Mouse (Mus musculus): Measurements from ENCODE around the gene Lrrc27. TPM values are rescaled to one million over a fixed set of nuclear protein-coding genes. Genes with fewer than 3 reads are reported as not detected.
A peak's percentile ranks its signal among the peaks of the same experiment; 100 is the strongest.

The Lrrc27 gene
- total RNA-seq (2021), result 10 to 100 TPM in 1 of 2 experiments, 1 to 10 TPM in 1; 9.3 to 10.0 TPM

DNA sequence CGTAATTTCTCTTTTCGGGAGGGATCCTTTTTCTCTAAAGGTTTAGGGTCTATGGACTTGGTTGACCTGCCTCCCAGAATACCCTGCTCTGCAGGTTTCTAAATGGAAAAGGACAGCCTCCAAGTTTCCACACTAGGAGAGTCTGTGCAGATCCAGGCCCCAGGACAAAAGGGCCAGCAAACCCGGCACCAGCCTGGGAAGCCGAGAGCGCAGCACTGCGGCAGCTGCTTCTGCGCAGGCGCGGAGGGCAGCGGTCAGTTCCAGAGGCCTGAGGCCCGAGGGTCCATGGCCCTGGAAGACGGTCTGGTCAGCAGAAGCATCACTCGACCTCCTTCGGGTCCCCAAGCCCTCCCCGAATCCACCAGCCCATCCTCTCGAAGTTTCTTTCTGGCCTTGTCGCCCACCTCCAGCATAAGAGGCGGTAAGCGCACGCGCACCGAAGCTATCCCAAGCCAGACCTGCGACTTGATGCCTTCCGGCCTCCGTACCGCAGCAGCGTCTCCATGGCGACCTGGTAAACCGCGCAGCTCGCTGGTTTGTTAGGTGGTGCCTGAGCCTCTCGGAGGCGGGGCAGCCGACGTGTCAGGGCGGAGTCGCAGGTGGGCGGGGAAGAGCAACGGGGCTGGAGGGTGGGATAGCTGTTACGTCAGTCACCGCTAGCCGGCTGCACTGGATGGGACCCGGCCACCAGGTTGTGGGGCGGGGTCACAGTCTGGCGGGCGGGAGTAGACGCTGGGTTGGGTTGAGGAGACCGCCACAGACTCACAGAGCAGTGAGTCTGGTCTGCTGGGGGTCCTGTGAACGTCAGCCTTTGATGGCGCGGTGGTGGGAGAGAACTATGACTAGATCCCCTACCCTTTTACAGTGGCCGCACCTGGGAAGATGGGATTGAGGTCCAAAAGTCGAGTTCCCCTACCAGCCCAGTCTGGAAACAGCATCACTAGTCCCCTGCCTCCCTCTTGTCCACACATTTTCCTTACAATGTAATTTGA, at the start of gene Lrrc27, which contains the start of gene Stk32c:
TSS of gene Lrrc27 (plus strand) at position 235 of the 992 bp plus-strand sequence.
TSS of gene Stk32c (minus strand) at position 554 of the 992 bp plus-strand sequence.
- peak; percentile 99 for DNase-seq
- intact Hi-C loops (cut with DNase I), result no loop called here

DNA sequence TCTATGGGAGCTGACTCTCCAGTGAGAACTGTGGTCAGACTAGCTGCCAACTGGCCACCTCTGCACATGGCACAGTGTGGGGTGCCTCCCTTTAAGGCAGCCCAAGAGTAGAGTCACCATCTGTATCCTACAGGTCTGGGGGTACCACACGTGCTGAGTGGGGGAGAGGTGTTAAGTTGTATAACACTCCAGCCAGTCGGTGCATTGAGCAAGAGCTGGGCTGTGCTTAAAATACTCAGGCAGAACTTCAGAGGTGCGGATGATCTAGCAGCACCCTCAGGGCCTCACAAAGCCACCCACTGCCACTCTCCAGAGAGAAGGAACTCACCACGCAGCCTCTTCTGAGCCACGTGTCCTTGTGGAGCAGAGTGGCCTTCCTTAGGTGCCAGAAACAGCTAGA, 48.4 kb upstream of the Lrrc27 start:
- intact Hi-C loops (cut with DNase I), result no loop called here
- DNase-seq, result no peak

DNA sequence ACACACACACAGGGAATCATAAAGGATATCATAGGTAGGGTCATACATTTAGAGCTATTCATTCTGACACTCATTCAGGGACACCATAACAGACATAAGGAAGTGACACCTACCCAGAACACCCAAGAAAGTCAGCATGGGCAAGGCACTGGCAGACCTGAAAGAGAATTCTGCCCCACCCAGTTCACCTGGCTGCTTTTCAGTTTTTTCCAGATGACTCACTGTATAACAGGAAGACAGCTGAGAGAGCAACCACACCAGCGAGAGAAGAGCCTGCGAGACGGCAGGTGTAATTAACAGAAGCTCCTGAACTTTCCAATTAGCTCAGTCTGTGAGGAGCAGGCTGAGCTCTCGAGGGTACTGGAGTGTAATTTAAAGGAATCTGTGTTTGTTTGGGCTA, 43.6 kb upstream of the Lrrc27 start:
- no peak for DNase-seq
- intact Hi-C loops (cut with DNase I), result no loop called here

DNA sequence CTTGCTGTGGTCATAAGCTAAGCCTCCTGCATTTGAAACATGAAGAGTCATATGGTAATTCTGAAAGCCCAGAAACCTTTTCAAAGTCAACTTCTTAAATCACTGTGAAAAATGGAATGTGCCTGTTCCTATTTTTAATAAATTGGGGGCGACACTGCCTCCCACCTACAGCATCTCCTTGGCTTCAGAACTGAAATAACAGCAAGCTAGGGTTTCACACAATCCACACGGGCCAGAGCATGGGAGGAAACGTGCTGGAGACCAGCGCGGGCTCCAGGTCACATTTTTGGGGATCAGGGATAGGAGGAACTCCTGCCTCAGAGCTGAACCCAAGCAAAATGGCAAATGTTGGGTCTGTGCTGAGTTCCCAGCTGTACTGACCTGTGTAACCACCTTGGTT, 33.5 kb upstream of the Lrrc27 start:
- intact Hi-C loops (cut with DNase I), result no loop called here
- no peak for DNase-seq

DNA sequence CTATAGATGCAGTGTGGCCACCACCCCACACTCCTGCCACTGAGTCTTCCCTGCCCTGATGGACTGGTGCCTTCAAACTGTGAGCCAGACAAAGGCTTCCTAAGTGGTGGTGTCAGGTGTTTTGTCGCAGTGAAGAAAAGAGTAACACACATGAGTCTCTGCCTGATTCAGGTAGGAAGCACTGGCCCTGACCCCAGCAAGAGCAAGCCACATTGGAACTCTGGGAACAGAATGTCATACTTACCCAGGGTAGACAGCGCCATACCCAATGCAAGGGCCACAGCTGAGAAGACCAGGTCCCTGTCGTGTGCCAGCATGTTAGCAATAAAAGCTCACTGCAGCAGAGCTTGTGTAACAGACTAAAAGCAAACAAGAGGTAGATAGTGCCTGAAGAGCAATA, 32.7 kb upstream of the Lrrc27 start:
- no peak for DNase-seq
- intact Hi-C loops (cut with DNase I), result no loop called here

GRCm38 (mm10) chr7:139184396-139184795, 28.4 kb upstream of the Lrrc27 start:
- intact Hi-C loops (cut with DNase I), result no loop called here
- DNase-seq, result no peak

- intact Hi-C loops (cut with DNase I), result loop anchor here (5.0 kb wide), 1 partner anchor 38 kb away; no protein-coding TSS in a partner anchor
Measured at GRCm38 (mm10) chr7:139184846-139185245, 27.9 kb upstream of the Lrrc27 start.

GRCm38 (mm10) chr7:139185971-139186370, 26.8 kb upstream of the Lrrc27 start:
- no peak for DNase-seq
- intact Hi-C loops (cut with DNase I), result loop anchor here (5.0 kb wide), 1 partner anchor 39 kb away; no protein-coding TSS in a partner anchor

More at GRCm38 (mm10) chr7:139184846-139185245, 27.9 kb upstream of the Lrrc27 start:
- DNase-seq, result no peak

DNA sequence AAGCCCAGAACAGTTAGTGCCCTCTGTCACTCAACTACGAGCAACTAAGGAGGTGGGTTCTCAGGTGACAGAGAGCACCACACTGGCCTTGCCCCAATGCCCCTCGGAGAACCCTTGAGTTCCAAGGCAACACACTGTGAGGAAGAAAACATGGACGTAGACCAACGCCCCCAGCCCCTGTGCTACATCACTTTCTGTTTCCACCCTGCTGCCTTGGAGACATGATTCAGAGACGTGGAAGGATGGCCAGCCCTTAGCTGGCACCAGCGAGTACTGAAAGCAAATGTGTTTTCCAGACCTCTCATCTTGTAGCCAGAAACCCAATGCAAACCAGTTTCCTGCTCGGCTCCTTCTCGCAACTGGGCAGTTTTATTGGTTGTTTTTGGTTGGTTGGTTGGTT, 26.4 kb upstream of the Lrrc27 start:
- DNase-seq, result no peak
- intact Hi-C loops (cut with DNase I), result loop anchor here (5.0 kb wide), 1 partner anchor 39 kb away; no protein-coding TSS in a partner anchor

DNA sequence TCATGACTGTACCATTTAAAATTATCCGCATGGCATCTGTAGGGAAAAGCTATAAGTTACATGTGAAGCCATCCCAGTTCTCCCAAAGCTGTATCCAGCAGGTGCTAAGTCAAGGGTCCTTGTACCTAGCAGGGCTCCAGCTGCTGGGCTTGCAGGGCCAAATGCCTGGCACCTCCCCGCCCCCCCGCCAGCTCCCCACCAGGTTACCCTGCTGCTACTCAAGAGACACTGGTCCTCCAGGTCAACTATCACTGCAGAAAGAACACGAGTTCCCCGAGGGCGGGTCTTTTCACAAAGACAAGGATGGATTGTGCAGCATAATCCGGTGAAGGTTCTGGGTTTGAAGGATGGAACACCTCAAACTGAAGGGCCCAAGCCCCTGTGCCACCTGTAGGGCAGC, 25.5 kb upstream of the Lrrc27 start:
- DNase-seq, result no peak
- intact Hi-C loops (cut with DNase I), result loop anchor here (5.0 kb wide), 1 partner anchor 40 kb away; no protein-coding TSS in a partner anchor

DNA sequence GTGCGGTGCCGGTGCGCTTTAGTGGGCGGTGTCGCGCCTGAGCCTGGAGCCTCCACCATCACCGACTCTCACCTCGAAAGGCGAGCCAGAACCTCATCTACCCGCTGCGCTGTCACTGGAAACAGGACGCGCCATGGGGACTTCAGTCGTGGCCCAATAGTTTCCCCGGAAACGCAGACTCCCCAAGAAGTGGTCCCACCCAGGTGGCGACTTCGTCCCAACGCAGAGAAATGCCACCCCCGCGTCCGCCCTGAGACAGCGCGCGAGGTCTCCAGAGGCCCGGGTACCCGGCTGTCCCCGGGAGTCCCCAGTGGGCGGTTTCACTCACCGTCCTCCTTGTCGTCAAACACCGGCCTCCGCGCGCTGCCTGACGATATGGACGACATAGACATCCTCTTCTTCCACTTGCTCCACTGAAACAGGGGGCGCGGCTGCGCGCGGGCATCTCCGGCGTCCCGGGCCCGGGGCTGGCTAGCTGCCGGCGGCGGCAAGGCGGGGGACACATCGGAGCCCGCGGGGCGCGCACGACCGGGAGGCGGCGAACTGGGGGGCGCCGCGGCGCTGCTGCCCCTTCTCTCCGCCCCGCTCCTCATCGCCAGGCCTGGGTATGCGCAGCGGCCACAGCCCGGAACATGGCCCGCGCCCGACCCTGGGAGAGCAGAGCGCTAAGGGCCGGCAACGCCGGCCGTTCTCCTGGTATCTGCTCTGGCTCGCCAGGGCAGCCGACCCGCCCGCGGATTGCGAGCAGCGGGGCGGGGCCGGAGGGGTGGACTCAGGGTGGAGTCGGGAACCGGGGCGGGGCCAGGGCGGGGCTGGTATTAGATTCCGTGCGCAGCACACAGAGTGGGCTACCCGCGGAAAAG, 24.8 kb upstream of the Lrrc27 start:
- DNase-seq, result peak; percentile 73 to 78
- intact Hi-C loops (cut with DNase I), result loop anchor here (5.0 kb wide), 1 partner anchor 41 kb away; no protein-coding TSS in a partner anchor

GRCm38 (mm10) chr7:139188634-139189207, 24.1 kb upstream of the Lrrc27 start:
- peak in 1 of 2 experiments; percentile 33 for DNase-seq
- intact Hi-C loops (cut with DNase I), result loop anchor here (5.0 kb wide), 1 partner anchor 41 kb away; no protein-coding TSS in a partner anchor

DNA sequence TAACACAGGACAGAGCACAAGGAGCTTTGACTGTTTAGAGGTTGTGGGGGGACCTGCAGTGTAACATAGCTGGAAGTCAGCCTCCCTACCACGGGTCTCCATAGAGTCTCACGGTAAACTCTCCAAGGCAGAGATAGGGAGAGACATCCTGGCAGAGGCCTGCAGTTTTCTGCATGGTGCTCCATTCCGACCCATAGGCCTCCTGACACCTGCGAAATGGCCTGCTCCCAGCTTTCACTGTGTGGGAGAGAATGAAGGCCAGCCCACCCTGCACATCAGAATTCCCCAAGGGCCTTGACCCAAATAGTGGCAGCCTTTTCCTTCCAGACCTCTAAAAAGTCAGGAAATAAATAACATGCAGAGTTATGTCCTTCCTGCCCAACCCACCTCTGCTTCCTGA, 22.2 kb upstream of the Lrrc27 start:
- intact Hi-C loops (cut with DNase I), result no loop called here

DNA sequence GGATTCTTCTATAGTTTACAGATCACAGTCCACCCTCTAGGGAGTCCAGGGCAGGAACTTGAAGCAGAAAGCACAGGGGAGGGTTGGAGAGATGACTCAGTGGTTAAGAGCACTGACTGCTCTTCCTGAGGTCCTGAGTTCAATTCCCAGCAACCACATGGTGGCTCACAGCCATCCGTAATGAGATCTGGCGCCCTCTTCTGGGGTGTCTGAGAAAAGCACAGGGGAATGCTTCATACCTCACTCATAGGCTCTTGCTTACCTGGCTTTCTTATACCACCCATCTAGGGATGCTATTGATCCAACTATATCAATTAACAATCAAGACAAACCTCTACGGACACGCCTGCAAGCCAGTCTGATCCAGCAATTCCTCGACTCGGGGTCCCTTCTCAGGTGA, 21.2 kb upstream of the Lrrc27 start:
- intact Hi-C loops (cut with DNase I), result no loop called here
- DNase-seq, result no peak

More for the DNA sequence above, 22.2 kb upstream of the Lrrc27 start:
- no peak for DNase-seq

GRCm38 (mm10) chr7:139197022-139197421, 15.8 kb upstream of the Lrrc27 start:
- DNase-seq, result no peak
- intact Hi-C loops (cut with DNase I), result loop anchor here (2.0 kb wide), 1 partner anchor 70 kb away; no protein-coding TSS in a partner anchor

DNA sequence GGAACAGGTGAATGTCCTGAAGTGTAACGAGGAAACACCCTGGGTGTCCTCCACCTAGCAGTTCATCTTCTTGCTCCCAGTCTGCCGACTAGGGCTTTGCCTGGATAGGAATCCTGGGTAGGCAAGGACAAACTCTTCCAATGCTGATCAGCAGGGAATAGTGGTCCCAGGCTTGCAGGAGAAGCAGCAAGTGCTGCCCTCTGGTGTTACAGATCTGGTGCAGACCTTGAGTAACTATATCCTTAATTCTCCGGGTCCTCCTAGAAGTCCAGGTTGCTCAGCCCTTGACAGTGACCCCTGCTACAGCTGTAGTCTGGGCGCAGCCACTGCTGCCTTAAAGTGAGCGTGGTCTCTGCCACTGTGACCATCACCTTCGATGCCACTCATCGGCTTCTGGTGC, 12.7 kb upstream of the Lrrc27 start:
- DNase-seq, result peak; percentile 76 to 82
- intact Hi-C loops (cut with DNase I), result loop anchor here (10.0 kb wide), 1 partner anchor 355 kb away; the partner anchor contains the start of genes Mapk1ip1 and Ppp2r2d

DNA sequence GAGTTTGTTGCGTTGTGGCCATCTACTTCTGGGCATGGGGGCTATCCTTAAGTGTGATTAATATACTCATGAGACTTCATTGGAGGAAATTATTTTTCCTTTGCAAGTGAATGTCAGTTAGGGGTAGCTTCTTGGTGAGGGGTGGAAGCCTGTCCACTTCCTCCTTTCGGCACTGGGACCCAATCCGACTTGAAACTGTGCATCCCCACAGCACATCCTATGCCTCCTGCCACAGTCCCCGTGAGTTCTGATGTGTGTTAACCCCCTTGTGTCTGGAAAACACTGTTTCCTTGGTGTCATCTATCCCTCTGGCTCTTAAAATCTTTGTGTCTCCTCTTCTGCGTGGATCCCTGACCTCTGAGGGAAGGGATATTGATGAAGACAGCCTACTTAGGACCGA, 11.6 kb upstream of the Lrrc27 start:
- intact Hi-C loops (cut with DNase I), result loop anchor here (10.0 kb wide), 1 partner anchor 356 kb away; the partner anchor contains the start of genes Mapk1ip1 and Ppp2r2d
- DNase-seq, result no peak

DNA sequence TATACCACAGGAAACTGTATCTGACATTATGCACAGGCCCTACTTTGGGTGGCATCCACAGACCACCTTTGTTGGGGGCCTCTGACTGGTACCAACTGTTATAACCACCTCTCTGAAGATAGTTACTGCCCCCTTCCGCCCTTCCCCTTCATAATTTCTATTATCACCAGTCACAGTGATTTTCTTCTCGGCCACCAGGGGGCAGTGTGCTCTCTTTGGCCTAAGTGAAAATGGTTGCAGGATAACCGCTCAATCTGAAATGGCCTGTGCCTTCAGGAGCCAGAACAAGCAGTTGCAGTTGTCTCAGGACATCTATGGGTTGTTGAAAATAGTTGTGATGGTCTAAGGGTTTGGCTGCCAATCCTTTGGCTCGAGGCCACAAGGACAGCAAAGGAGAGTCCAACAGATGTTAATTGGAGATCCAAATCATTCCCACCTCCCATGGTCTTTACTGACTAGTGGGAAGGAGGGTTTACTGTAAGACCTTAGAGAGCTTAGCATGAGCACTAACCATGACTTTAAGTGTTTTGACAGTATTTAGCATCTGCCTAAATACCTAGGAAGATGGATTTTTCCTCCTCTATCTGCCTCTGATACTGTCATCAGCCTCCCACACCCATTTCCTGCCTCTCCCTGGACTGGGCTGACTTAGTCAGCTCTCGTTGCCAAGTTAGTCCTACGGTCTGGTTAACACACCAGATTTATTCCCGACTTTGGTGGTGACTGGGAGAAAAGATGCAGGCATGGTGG, 4.6 kb upstream of the Lrrc27 start:
- DNase-seq, result peak; percentile 55 to 62
- intact Hi-C loops (cut with DNase I), result loop anchor here (1.0 to 10.0 kb wide), 4 partner anchors 25 to 363 kb away; partner anchors contain the start of genes Mapk1ip1 and Ppp2r2d

DNA sequence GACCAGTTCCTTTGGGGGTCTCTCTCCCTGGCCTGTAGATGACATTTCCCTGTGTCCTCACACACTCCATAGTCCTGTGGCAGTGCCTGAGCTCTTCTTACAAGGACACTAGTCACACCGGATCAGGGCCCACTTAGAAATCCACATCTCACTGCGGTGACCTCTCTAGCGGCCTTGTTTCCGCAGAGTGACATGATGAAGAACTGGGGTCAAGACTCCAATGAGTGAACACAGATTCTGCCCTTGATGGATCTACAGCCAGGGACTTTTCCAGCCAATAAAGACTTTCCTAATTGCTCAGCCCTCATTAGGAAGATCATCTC, 4.1 kb upstream of the Lrrc27 start:
- intact Hi-C loops (cut with DNase I), result loop anchor here (1.0 to 10.0 kb wide), 4 partner anchors 25 to 364 kb away; partner anchors contain the start of genes Mapk1ip1 and Ppp2r2d
- DNase-seq, result no peak
